Mouse (Mus musculus) bone marrow, adult 2 months (tissue): ENCODE results near the gene Cyp26c1.

ENCODE experiments used
- CTCF ChIP-seq: fragments of 200-500 bp; IDR thresholded peaks from 2 replicates; pipeline ENCODE4 v1.5.1; 2011; ENCODE audit warnings: low read length, control low read depth; ENCODE audit not compliant: control insufficient read depth, insufficient read depth
- POLR2A ChIP-seq: fragments of 200-500 bp; IDR thresholded peaks from 2 replicates; pipeline ENCODE4 v1.6.1; 2011; ENCODE audit warnings: low read depth, mild to moderate bottlenecking, control low read depth, low read length, borderline replicate concordance; ENCODE audit not compliant: control insufficient read depth

DNA sequence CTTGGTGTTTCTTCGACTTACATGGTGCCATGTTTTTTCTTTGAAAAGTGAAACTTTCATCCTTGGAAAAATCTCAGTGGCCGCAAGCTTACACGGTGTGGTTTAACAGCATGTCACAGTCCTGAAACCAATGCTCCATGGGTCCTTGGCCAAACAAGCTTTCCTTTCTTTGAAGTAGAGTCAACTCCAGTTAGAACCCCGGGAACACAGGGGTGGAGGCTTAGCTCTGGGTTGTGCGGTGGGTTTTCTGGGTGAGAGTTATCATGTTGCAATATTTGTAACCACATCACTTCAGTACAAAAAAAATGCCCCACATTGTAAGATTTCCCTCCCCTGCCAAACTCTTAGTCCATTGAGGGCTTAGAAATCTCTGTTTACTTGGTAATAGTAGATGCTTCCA, 20.3 kb downstream of the Cyp26c1 start:
- TF ChIP-seq POLR2A (no peak), CTCF (no peak)
